Comparison of ENCODE assay signal across 8 mouse cellular contexts in genomic region chr11:89298285-89299010, GRCm38 (mm10). TPM values are rescaled to one million over a fixed set of nuclear protein-coding genes. Genes with fewer than 3 reads are reported as not detected.
DNase-seq lines count a peak whose midpoint lies in the region; ATAC-seq and TF ChIP-seq lines count a peak whose summit lies in the region.

No protein-coding gene starts in this region.

- under 1% methylated on average over 44 of the region's 51 CpGs for WGBS in forebrain, embryonic 14.5 days
- 0% methylated on average over 47 of the region's 51 CpGs for WGBS in kidney, embryonic 15.5 days
- WGBS in stomach, postnatal 0 days: 1% methylated on average over 39 of the region's 51 CpGs

- TF ChIP-seq CTCF in stomach, postnatal 0 days (IDR thresholded peaks at IDR 0.05; ENCODE audit: low read depth): peak; percentile 69

- H3K9me3 ChIP-seq in forebrain, embryonic 14.5 days (replicated peaks; ENCODE audit: control insufficient read depth, low read length): no peaks in the 10 kb centered on the region
- no peaks in the 10 kb centered on the region for H3K9me3 ChIP-seq in kidney, embryonic 15.5 days (replicated peaks)
- no peaks in the 10 kb centered on the region for H3K9me3 ChIP-seq in stomach, postnatal 0 days (ENCODE audit: control insufficient read depth, low read length)

- H3K9ac ChIP-seq in forebrain, embryonic 14.5 days (ENCODE audit: low read length): peak overlapping the region; percentile 50
- no peak overlapping the region for H3K9ac ChIP-seq in kidney, embryonic 15.5 days
- H3K9ac ChIP-seq in stomach, postnatal 0 days (ENCODE audit: low read length): no peak overlapping the region

- peaks cover 20% of the 10 kb centered on the region for H3K4me1 ChIP-seq in forebrain, embryonic 14.5 days (ENCODE audit: control insufficient read depth, insufficient read depth, low read length)
- H3K4me1 ChIP-seq in kidney, embryonic 15.5 days: peaks cover 42% of the 10 kb centered on the region
- no peaks in the 10 kb centered on the region; the same call in 1 of the 2 replicates for H3K4me1 ChIP-seq in stomach, postnatal 0 days (replicated peaks; ENCODE audit: control insufficient read depth, insufficient read depth)

- peak overlapping the region; percentile 36; the same call in 1 of the 2 replicates for H3K27ac ChIP-seq in forebrain, embryonic 14.5 days (ENCODE audit: low read depth, low read length)
- H3K27ac ChIP-seq in kidney, embryonic 15.5 days: peak overlapping the region; percentile 30; the same call in 1 of the 2 replicates
- H3K27ac ChIP-seq in stomach, postnatal 0 days (replicated peaks): no peak overlapping the region

- H3K36me3 ChIP-seq in forebrain, embryonic 14.5 days (ENCODE audit: control insufficient read depth, insufficient read depth, low read length): no peaks in the 10 kb centered on the region
- H3K36me3 ChIP-seq in kidney, embryonic 15.5 days: no peaks in the 10 kb centered on the region
- H3K36me3 ChIP-seq in stomach, postnatal 0 days (ENCODE audit: control insufficient read depth, insufficient read depth, low read length): no peaks in the 10 kb centered on the region

- ATAC-seq in forebrain, embryonic 14.5 days: peak; percentile 55
- ATAC-seq in kidney, embryonic 15.5 days (replicated peaks; ENCODE audit: low FRiP score): peak; percentile 75
- ATAC-seq in stomach, postnatal 0 days (ENCODE audit: low FRiP score, low TSS enrichment): peak; percentile 46; the same call in 1 of the 2 replicates

- TF ChIP-seq EP300 in stomach, postnatal 0 days (optimal IDR thresholded peaks at IDR 0.05): no peak

- peak overlapping the region; percentile 92 for H3K4me2 ChIP-seq in forebrain, embryonic 14.5 days (ENCODE audit: low read length)
- H3K4me2 ChIP-seq in kidney, embryonic 15.5 days: peak overlapping the region; percentile 76
- H3K4me2 ChIP-seq in stomach, postnatal 0 days (replicated peaks; ENCODE audit: low read depth): peak overlapping the region; percentile 66

- peak; percentile 45 for DNase-seq in adrenal gland, postnatal 10 days
- DNase-seq in adrenal gland, postnatal 4 days (ENCODE audit: low spot score in 2 of 2): no peak
- peak; percentile 43 for DNase-seq in ovary, postnatal 36 days (ENCODE audit: low spot score)
- DNase-seq in ovary, adult 18-20 months (ENCODE audit: low spot score): no peak
- DNase-seq in forebrain, embryonic 14.5 days (ENCODE audit: low spot score): peak; percentile 92
- DNase-seq in lung, postnatal 10 days: peak; percentile 65
- peak; percentile 49 for DNase-seq in stomach, postnatal 0 days (ENCODE audit: low spot score)

- 0 out of 2 replicates have a peak, but pooled peaks cover 4% of the 10 kb centered on the region for H3K27me3 ChIP-seq in forebrain, embryonic 14.5 days (replicated peaks; ENCODE audit: control insufficient read depth, insufficient read depth, low read length)
- H3K27me3 ChIP-seq in kidney, embryonic 15.5 days: peaks cover 56% of the 10 kb centered on the region
- 0 out of 2 replicates have a peak, but pooled peaks cover 4% of the 10 kb centered on the region for H3K27me3 ChIP-seq in stomach, postnatal 0 days (ENCODE audit: control insufficient read depth, insufficient read depth, low read length)

- H3K4me3 ChIP-seq in forebrain, embryonic 14.5 days (ENCODE audit: low read depth, low read length): peak overlapping the region; percentile 73
- H3K4me3 ChIP-seq in kidney, embryonic 15.5 days (replicated peaks): peak overlapping the region; percentile 43
- H3K4me3 ChIP-seq in stomach, postnatal 0 days (ENCODE audit: low read depth, low read length): peak overlapping the region; percentile 38

RNA-seq across cellular contexts. Expression of gene Nog, which starts 3.7 kb away (rescaled TPM):
- total RNA-seq in adrenal gland, postnatal 10 days (2021): under 1 TPM; 0.91 to 0.96 TPM
- under 1 TPM; 0.17 to 0.78 TPM for total RNA-seq in adrenal gland, postnatal 4 days (2021)
- polyA plus RNA-seq in forebrain, embryonic 14.5 days (2014; fragmentation: Nextera tagmentation; extraction: Ambion mirVana): 3.7 and 4.2 TPM in 2 replicates
- 0.82 and 1.2 TPM in 2 replicates for polyA plus RNA-seq in kidney, embryonic 15.5 days (2015; fragmentation: Nextera tagmentation; extraction: Ambion mirVana)
- 1.7 TPM in 2 replicates for polyA plus RNA-seq in stomach, postnatal 0 days (2015; fragmentation: Nextera tagmentation; extraction: Ambion mirVana)

Comparison
In these comparisons a context has a peak if more than half of its experiments do, and no peak if none do; other contexts are left out.
1. DNase-seq: peak in adrenal gland, postnatal 10 days (single experiment), ovary, postnatal 36 days (single experiment), forebrain, embryonic 14.5 days (single experiment), lung, postnatal 10 days (single experiment) and stomach, postnatal 0 days (single experiment); none in adrenal gland, postnatal 4 days (0 of 2) and ovary, adult 18-20 months (single experiment).
2. Peak in every context shown above with its lines, with median percentiles within 50 percentile points of each other: ATAC-seq, H3K4me2 ChIP-seq and H3K4me3 ChIP-seq.